In genomic region chr11:54028044-54028951, GRCm38 (mm10) we compare ENCODE assay signal across 8 mouse cellular contexts. TPM values are rescaled to one million over a fixed set of nuclear protein-coding genes. Genes with fewer than 3 reads are reported as not detected.
DNase-seq lines count a peak whose midpoint lies in the region; ATAC-seq and TF ChIP-seq lines count a peak whose summit lies in the region.

Gene Slc22a4, minus strand, starts transcription at chr11:54028090.

- DNase-seq in adrenal gland, adult 2 months, result peak; percentile 93
- DNase-seq in embryo, embryonic 10 days (ENCODE audit: low spot score), result peak; percentile 86
- peak; percentile 74 for DNase-seq in gastrocnemius, postnatal 10 days
- peak; percentile 75 for DNase-seq in hindbrain, postnatal 0 days (ENCODE audit: low spot score)
- DNase-seq in left cerebral cortex, postnatal 10 days (ENCODE audit: extremely low spot score in 1 of 2, low spot score in 2 of 2), result peak; percentile 32 to 86
- DNase-seq in right cerebral cortex, adult 18-20 months, result peak; percentile 77
- DNase-seq in urinary bladder, postnatal 25 days (ENCODE audit: low spot score), result peak; percentile 60

- intact Hi-C loops in left cerebral cortex, postnatal 10 days (cut with DNase I), result no loop called here

- H3K4me3 ChIP-seq in hindbrain, postnatal 0 days (ENCODE audit: low read length), result peak within 1 kb of the TSS; percentile 51
- H3K4me3 ChIP-seq in megakaryocyte, embryonic 14.5 days (replicated peaks), result peak within 1 kb of the TSS; percentile 90

- H3K4me2 ChIP-seq in hindbrain, postnatal 0 days (ENCODE audit: low read depth, low read length), result peak within 1 kb of the TSS; percentile 89

- H3K9ac ChIP-seq in hindbrain, postnatal 0 days (replicated peaks; ENCODE audit: low read length), result peak within 1 kb of the TSS; percentile 61

- TF ChIP-seq CTCF in hindbrain, postnatal 0 days (IDR thresholded peaks at IDR 0.05; ENCODE audit: low read depth), result peak; percentile 32; the same call in 1 of the 2 replicates

- peaks cover 20% of the 10 kb centered on the region for H3K4me1 ChIP-seq in hindbrain, postnatal 0 days (ENCODE audit: insufficient read depth, low read length)
- peaks cover 28% of the 10 kb centered on the region for H3K4me1 ChIP-seq in megakaryocyte, embryonic 14.5 days

- 3% methylated on average over 61 of the region's 61 CpGs for WGBS in hindbrain, postnatal 0 days

- peak within 1 kb of the TSS; percentile 51; the same call in 1 of the 2 replicates for H3K27ac ChIP-seq in hindbrain, postnatal 0 days

- peak; percentile 83 for ATAC-seq in hindbrain, postnatal 0 days

- no peaks in the 10 kb centered on the region for H3K9me3 ChIP-seq in hindbrain, postnatal 0 days (ENCODE audit: low read length)
- H3K9me3 ChIP-seq in megakaryocyte, embryonic 14.5 days, result no peaks in the 10 kb centered on the region

- no peaks in the 10 kb centered on the region for H3K36me3 ChIP-seq in hindbrain, postnatal 0 days (ENCODE audit: insufficient read depth, low read length)
- H3K36me3 ChIP-seq in megakaryocyte, embryonic 14.5 days (replicated peaks; ENCODE audit: low read length), result no peaks in the 10 kb centered on the region

- H3K27me3 ChIP-seq in hindbrain, postnatal 0 days (ENCODE audit: insufficient read depth, low read length), result no peaks in the 10 kb centered on the region
- peaks cover 59% of the 10 kb centered on the region for H3K27me3 ChIP-seq in megakaryocyte, embryonic 14.5 days (replicated peaks)

RNA-seq across cellular contexts. Expression of gene Slc22a4, which starts in this region (rescaled TPM):
- total RNA-seq in adrenal gland, adult 2 months (2021), result 10 to 100 TPM in 1 of 2 experiments, 1 to 10 TPM in 1; 7.1 to 10.8 TPM
- polyA plus RNA-seq in adrenal gland, adult 2 months (2012; rRNA removed), result 7.1 and 10.3 TPM in 2 replicates
- total RNA-seq in gastrocnemius, postnatal 10 days (2021), result 1 to 10 TPM; 1.4 to 2.8 TPM
- 7.2 and 14.6 TPM in 2 replicates for total RNA-seq in hindbrain, postnatal 0 days (2014; rRNA removed)
- 7.2 and 8.8 TPM in 2 replicates for polyA plus RNA-seq in hindbrain, postnatal 0 days (2015; fragmentation: Nextera tagmentation; extraction: Ambion mirVana)
- total RNA-seq in left cerebral cortex, postnatal 10 days (2021), result 1 to 10 TPM; 3.7 to 7.1 TPM
- polyA plus RNA-seq in megakaryocyte, embryonic 14.5 days (2012; ENCODE audit: insufficient read depth, low replicate concordance), result 0.04 and 5.0 TPM in 2 replicates

Comparison
In these comparisons a context has a peak if more than half of its experiments do, and no peak if none do; other contexts are left out.
1. Peak in every context shown above with its lines: DNase-seq, ATAC-seq, H3K4me3 ChIP-seq and H3K27ac ChIP-seq.